Mouse (Mus musculus) right cerebral cortex, postnatal 36 days (tissue): Measurements from ENCODE around the gene Hist1h2bh.
"Not testable (repeated sequence)": the region's sequence is repeated elsewhere in the genome, so short reads cannot be mapped to it uniquely, and the experiment has no call there.

Experiments used
- DNase-seq, 2 experiments: peaks; one replicate each; pipeline ENCODE4 v3.0.0; 2022; ENCODE audit warnings: low spot score in 2 of 2, mixed read lengths in 1 of 2

Gene Hist1h2bh

DNA sequence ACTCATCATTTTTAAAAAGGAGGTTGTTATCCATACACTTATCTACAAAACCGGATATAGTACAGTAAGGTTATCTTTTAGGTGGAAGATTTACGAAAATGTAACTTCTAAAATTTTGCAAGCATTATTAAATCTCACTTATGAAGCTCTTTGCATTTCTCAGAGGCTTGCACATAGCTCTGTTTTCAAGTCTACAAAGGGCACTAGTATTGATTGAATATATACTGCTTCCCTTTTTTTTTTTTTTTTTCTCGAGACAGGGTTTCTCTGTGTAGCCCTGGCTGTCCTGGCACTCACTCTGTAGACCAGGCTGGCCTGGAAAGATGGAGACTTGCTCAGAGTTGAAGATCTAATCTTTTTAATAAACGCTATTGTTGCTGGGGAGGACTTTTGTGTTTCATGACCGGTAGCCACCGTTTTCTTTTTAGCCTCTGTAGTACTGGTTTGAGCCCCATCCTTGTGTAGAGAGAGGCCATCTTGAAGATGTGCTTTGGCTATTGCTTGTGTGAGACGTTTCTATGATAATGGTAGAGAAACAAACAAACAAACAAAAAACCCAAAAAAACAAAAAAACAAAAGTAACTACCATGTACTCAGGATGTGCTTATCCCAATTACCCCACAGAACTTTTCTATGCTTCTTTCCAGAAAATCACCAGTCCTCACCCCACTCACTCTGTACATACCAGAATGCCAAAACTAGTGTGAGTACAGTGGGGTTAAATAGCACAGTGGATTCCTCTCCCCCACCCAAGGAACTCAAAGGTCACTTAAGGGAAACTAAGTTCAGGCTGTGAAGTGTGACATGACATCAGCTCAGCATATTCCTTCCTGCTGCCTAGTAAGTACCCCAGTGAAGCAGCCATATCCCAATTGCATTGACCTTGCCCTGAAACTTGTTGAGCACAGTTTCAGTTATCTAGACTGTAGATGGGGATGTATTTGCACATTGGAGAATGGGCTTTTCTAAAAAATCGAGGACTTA is 9.0 kb upstream of the Hist1h2bh start:
- DNase-seq = no peak

DNA sequence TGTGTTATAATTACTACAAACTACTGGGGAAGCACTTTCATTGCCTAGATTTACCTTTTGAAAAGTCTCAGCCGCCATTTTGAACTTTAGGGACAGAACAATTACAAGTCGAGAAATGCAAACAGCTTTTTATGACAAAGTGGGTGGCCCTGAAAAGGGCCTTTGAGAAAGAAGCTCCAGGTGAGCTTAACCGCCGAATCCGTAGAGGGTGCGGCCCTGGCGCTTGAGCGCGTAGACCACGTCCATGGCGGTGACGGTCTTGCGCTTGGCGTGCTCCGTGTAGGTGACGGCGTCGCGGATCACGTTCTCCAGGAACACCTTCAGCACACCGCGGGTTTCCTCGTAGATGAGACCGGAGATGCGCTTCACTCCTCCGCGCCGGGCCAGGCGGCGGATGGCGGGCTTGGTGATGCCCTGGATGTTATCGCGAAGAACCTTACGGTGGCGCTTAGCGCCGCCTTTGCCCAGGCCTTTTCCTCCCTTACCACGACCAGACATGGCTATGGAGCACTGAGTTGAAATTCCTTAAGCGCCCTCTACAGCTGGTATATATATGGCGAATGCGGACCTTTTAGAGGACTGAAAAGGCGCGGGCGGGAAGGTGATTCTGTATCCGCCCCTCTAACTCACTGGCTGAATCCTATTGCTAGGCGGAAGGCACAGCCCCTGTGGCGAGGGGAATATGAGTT is 8.1 kb upstream of the Hist1h2bh start, which contains the start of gene Hist1h4f:
TSS of gene Hist1h4f (minus strand) at position 503 of the 689 bp plus-strand sequence.
- peak; percentile 91 for DNase-seq

DNA sequence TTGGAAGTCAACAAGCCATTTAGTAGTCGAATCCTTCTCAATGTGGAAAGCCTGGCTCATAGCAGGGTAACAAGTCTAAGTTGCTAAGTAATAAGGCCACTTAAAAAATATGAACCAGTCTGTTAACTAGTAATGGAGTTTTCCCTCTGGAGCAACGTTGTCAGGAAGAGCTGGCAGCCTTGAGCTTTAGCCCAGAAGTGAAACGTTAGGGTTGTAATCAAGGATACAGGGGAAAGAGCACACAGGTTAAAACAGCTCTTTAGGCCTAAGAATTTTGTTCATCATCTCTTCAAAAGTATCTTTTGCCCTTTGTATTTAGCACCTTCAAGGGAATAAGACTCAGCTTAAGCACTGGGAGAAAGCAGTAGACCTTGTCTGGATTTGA is 7.6 kb upstream of the Hist1h2bh start:
- DNase-seq = no peak

DNA sequence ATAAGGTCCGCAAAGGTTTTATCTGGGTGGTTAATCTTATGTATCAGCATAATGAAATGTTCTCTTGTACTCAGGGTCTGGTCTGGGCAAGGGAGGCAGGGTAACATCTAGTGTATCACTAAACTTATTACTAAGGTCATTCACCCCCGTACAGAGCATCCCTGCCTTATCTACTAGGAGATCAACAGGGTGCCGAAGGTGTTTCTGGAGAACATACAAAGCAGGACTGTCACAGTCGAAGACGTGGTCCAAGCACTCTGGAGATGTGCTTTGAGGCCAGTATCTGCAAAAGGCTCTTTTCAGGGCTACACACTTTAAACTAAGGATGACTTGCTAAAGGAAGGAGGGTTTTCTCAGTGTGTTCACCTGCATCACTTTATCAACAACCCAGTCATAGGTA is 3.5 kb upstream of the Hist1h2bh start:
- DNase-seq = no peak

DNA sequence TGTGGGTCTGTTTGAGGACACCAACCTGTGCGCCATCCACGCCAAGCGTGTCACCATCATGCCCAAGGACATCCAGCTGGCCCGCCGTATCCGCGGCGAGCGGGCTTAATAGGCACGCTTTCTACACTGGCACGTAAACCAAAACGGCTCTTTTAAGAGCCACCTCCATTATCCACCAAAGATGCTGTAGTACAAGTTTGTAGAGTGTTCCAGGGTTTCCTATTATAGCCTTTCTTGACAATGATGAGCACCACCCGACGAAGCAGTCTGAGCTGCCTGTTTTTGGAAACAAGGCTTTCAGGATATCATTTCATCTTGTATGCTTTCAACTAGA is 1.6 kb upstream of the Hist1h2bh start:
- not testable (repeated sequence) for DNase-seq

DNA sequence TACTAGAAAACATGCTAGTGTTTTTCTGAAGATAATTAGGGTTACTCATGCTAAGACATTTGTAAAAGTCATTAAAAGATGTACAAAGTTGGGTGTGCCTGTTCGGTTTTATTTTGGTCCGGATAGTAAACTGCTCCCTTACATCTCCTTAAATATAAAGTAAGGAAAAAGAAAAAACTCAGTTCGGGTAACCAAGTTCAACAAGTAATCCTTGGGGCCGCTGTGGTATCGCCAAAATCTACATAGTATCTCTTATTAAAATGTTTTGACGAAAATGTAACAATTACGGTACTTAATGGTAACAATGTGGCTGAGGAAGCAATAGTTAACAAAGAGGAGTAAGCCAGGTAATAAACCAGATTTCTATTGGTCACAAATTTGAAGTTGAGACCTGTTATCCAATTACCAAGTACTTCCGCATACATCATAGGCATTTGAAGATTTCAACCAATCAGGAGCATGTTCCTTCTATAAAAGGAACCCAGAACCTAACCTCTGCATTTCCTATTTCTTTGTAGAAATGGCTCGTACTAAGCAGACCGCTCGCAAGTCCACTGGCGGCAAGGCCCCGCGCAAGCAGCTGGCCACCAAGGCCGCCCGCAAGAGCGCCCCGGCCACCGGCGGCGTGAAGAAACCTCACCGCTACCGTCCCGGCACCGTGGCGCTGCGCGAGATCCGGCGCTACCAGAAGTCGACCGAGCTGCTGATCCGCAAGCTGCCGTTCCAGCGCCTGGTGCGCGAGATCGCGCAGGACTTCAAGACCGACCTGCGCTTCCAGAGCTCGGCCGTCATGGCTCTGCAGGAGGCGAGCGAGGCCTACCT is 984 bp upstream of the Hist1h2bh start, which contains the start of gene Hist1h3f:
TSS of gene Hist1h3f (plus strand) at position 88 of the 822 bp plus-strand sequence.
- peak in 1 of 2 experiments; percentile 70 for DNase-seq

DNA sequence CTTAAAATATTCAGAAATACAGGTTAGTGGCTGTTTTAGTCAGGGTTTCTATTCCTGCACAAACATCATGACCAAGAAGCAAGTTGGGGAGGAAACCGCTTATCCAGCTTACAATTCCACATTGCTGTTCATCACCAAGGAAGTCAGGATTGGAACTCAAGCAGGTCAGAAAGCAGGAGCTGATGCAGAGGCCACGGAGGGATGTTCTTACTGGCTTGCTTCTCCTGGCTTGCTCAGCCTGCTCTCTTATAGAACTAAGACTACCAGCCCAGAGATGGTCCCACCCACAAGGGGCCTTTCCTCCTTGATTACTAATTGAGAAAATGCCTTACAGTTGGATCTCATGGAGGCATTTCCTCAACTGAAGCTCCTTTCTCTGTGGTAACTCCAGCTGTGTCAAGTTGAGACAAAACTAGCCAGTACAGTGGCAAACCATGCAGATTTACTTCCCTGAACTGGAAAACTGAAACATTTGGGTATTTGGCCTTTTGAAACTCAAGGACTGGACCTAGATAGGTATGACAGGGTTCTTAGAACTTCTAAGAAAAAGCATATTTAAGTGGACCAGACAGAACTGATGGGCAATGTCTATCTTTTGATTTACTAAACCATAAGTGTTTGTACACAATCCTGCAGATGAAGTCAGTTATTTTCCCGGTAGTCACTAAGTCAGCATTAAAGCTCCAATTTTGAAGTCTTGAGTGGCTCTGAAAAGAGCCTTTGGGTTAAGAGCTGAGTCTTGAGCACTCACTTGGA is 789 bp downstream of the Hist1h2bh start:
- not testable (repeated sequence) for DNase-seq

DNA sequence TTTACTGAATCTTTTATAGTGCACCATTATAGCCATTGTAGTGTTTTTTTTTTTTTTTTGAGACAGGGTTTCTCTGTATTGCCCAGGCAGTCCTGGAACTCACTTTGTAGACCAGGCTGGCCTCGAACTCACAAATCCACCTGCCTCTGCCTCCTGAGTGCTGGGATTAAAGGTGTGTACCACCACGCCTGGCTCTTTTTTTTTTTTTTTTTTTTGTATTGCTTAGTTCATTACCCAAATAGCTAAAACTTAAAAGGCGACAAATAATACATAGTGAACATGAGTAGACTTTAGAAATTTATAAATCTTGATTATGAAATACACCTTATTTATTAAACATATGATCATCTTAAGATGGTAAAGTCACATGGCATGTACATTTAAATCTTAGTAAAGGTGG is 1.7 kb downstream of the Hist1h2bh start:
- no peak for DNase-seq

DNA sequence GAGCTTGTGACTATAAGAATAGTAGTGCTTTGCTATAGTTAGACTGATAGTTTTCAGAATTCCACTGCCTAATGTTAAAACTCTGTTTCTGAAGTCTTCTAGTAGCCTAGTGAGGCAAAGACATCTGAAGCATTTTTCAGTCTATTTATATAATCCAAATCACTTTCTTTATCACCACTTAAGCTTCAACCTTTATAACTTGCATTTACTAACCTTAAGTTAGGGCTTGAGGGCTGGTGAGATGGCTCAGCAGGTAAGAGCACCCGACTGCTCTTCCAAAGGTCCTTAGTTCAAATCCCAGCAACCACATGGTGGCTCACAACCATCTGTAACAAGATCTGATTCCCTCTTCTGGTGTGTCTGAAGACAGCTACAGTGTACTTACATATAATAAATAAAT is 3.4 kb downstream of the Hist1h2bh start:
- DNase-seq = not testable (repeated sequence)

DNA sequence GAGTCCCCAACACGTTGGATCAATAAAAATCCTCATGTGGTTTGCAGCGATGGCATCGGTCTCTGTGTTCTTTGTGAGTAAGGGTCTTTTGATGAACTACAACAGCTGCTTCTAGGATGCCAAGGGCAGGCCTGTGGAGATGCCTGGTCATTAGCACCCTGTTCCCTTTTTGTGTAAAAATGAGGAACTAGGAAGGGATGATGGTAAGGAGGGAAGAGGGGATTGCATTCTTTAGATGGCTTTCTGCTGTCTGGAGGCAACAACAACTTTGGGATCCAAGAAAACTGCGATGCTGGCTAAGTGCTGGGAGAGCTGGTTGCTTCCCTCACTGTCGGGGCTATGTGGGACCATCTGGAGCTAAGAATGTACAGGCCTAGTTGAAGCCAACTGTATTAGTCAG is 4.9 kb downstream of the Hist1h2bh start:
- DNase-seq = no peak

DNA sequence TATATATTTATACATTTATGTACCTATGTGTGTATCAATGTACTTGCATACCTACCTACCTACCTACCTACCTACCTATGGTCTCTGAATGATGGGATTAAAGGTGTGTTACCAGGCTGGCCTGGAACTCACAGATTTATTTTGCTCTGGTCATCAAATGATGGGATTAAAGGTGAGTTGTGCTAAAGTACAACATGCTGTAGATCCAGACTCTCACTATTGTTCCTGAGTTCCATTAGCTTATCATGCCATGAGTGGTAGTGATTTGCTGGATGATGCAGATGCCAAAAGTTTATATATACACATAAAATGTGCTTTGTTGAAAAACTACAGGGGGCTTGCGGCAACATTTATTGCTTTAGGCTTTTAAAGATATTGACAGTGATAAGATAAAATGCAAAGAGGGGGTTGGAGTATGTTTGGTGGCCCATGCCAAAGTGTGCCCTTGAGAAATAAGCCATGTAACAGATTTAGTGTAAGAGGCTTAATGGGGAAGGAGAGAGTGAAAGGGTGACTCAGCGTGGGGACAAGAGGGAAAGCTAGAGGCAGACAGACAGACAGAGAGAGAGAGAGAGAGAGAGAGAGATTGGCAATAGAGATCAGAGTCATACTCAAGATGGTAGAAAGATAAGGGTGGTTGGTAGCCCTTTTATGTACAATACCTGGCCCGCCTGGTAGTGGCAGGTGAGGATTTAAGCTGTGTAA is 6.0 kb downstream of the Hist1h2bh start:
- no peak for DNase-seq

DNA sequence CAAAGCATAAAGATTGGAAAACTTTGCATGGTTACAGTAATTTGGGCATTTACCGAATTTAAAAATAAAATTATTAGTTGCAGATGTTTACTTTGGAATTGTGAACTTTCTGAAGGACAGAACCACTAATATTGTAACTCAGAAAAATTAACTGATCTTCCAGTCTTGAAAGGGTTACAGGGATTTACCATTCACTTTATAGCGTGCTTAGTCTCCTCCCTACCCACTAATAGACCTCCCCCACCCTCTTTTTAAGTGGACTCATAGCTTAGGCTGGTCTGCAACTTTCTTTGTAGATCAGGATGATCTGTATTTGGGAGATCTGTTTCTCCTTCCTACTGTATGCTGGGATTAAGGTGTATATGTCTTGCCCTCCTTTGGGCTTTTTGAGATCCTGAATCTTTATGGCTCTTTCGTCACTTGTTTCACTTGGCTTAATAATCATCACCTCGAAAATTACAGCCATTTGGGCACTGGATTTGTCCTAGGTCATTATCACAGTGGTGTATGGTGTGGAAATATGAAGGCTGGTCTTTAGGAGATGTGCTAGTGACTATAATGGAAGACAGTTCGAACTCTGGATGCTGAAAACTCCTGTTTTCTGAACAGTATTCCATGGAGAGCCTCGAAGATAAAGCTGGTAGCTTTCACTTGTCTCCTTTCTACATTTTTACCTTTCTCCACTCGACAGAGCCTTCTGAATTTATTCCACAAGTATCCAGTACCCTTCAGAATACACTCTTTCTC is 6.9 kb downstream of the Hist1h2bh start:
- no peak for DNase-seq

DNA sequence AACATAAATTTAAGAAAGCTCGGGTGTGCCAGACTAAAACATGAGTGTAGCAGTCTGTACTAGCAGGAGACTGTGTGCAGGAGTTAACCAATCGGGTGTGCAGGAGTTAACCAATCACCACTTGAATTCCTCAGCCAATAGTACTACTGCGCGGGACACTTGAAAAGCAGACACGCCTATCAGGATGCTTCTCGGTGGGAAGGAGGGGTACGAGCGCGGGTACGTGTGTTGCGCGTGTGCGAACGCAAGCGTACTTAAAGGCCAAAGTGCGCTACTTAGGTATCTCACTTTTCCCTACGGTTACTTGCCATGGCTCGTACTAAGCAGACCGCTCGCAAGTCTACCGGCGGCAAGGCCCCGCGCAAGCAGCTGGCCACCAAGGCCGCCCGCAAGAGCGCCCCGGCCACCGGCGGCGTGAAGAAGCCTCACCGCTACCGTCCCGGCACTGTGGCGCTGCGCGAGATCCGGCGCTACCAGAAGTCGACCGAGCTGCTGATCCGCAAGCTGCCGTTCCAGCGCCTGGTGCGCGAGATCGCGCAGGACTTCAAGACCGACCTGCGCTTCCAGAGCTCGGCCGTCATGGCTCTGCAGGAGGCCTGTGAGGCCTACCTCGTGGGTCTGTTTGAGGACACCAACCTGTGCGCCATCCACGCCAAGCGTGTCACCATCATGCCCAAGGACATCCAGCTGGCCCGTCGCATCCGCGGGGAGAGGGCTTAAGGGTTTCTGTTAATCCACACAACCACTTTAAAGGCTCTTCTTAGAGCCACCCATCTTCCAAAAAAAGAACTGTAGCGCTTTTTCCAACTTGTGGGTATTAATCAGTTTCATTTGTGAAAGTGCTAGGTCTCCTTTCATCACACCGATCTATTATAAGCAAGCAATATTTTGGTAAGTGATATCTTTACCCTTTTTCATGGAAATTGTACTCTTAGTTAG is 7.8 kb downstream of the Hist1h2bh start, which contains the start of gene Hist1h3g:
TSS of gene Hist1h3g (plus strand) at position 286 of the 939 bp plus-strand sequence.
- peak; percentile 86 to 94 for DNase-seq

DNA sequence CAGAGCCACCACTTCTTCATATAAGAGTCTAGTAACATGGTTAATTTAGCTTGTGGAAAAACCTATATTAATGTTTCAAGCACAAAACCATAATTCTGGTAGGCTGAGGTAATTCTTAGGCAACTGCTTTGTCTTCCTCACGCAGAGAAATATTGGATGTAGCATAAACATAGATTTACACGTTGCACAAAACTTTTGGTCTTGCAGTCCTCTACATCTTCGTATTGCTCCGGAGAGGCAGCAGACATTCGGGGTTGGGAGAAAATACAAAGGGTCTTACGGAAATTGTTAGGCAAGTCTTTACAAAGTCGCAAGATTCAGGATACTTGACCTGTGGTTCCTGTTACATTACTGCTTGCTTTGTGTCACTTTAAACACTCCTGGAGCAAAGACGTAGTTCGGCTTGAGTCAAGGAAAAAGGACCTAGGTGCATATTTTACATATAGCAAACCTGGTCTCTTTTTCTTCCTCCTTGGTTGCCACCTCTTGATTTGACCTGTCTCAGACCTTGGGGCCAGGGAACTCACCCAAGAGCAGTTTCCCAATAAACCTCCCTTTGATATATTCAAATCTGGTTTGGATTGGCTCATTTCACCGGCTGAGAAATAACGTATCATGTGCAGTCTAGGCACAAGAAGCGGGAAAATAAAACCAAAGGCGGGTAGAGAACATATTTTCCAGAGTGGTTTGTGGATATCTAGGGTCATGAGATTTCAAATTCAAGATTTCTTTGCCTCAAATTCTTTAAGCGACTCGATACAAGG is 8.6 kb downstream of the Hist1h2bh start:
- no peak for DNase-seq

DNA sequence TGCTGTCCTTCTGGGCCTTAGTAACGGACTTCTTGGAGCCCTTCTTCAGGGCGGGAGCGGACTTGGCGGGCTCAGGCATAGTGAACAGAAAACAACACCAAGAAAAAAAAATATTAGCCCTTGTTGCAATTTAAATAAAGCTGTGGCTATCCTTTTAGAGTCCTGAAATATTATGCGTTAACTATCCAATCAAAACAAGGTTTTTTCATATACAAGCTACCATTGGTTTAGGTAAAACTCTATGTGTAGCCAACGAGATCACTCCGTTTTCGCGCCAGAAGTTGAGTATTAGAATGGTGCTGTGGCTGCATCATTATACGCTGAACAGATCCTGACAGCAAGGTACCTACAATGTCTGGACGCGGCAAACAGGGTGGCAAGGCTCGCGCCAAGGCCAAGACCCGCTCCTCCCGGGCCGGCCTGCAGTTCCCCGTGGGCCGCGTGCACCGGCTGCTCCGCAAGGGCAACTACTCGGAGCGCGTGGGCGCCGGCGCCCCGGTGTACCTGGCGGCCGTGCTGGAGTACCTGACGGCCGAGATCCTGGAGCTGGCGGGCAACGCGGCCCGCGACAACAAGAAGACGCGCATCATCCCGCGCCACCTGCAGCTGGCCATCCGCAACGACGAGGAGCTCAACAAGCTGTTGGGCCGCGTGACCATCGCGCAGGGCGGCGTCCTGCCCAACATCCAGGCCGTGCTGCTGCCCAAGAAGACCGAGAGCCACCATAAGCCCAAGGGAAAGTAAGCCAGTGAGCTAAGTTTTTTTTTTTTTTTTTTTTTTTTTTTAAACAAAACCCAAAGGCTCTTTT is 9.4 kb downstream of the Hist1h2bh start, which contains the start of gene Hist1h2af:
TSS of gene Hist1h2af (plus strand) at position 347 of the 808 bp plus-strand sequence.
- peak; percentile 72 to 81 for DNase-seq

DNA sequence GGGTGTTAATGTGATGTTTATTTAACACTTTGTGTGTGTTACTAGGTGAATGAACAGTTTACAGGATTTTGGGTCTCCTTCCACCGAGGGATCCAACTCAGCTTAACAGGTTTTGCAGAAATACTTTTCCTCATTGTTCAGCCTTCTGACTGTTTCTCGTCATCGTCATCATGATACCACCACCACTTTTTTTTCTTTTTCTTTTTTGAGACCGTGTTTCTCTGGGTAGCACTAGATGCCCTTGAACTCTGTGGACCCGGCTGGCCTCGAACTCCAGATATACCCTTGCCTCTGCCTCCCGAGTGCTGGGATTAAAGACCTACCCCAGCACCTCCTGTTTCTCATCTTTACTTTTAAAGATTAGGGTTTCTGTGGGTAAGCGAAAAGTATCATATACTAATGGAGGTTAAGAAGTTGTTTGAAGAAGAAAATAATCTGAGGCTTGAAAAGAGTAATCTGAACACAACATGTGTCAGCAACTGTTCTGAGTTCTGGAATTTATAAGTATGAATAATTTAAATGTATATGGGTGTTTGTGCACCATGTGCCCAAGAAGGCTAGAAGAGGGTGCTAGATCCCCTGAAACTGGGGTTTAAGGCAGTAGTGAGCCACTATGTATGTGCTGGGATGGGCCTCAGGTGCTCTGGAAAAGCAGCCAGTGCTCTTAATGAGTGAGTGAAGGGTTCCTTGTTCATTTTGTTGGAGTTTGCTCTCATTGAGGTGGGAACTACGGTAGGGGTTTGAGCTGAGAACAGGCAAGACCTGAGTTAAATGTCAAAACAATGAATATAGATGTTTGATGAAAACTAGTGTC is 10.7 kb downstream of the Hist1h2bh start:
- DNase-seq = no peak
